Mouse (Mus musculus) hindbrain, embryonic 14.5 days (tissue): ENCODE results near the gene Esrrg. TPM values are rescaled to one million over a fixed set of nuclear protein-coding genes. Genes with fewer than 3 reads are reported as not detected.

ENCODE experiments used
- ATAC-seq: fragments of 200-750 bp; cut with Nextera tagmentation; 2 replicates; pipeline ENCODE4 v1.8.0; 2017; ENCODE audit warnings: moderate number of reproducible peaks, mild to moderate bottlenecking, moderate TSS enrichment, moderate library complexity; ENCODE audit not compliant: low FRiP score
- DNase-seq: peaks from one replicate; pipeline ENCODE4 v3.0.0-alpha.2; 2015; ENCODE audit warnings: low spot score
- H3K27ac ChIP-seq: fragments of 300-500 bp; sonication (generic); 2 replicates; pipeline ENCODE4 v1.5.1; 2014; ENCODE audit warnings: mild to moderate bottlenecking, moderate library complexity
- H3K27me3 ChIP-seq: fragments of 300-500 bp; sonication (generic); 2 replicates; pipeline ENCODE4 v1.6.1; 2014; ENCODE audit warnings: mild to moderate bottlenecking, low read length, mixed read lengths; ENCODE audit not compliant: control insufficient read depth, insufficient read depth
- H3K36me3 ChIP-seq: fragments of 300-500 bp; sonication (generic); replicated peaks from 2 replicates; pipeline ENCODE4 v1.6.1; 2014; ENCODE audit not compliant: control insufficient read depth, insufficient read depth
- H3K4me1 ChIP-seq: fragments of 300-500 bp; sonication (generic); replicated peaks from 2 replicates; pipeline ENCODE4 v1.6.1; 2014; ENCODE audit warnings: antibody characterized with exemption, low read length, mixed read lengths; ENCODE audit not compliant: control insufficient read depth, insufficient read depth
- H3K4me2 ChIP-seq: fragments of 300-500 bp; sonication (generic); replicated peaks from 2 replicates; pipeline ENCODE4 v1.6.1; 2014; ENCODE audit warnings: mild to moderate bottlenecking, moderate library complexity
- H3K4me3 ChIP-seq: fragments of 300-500 bp; sonication (generic); replicated peaks from 2 replicates; pipeline ENCODE4 v1.5.1; 2014; ENCODE audit warnings: mild to moderate bottlenecking, low read length
- H3K9ac ChIP-seq: fragments of 300-500 bp; sonication (generic); 2 replicates; pipeline ENCODE4 v1.6.1; 2014
- H3K9me3 ChIP-seq: fragments of 300-500 bp; sonication (generic); 2 replicates; pipeline ENCODE4 v1.6.1; 2016; ENCODE audit warnings: low read length; ENCODE audit not compliant: control insufficient read depth
- WGBS: fragments of 180-500 bp; shearing (Covaris S2); extraction: QIAGEN DNeasy Blood & Tissue Kit; methylation state at CpG from one replicate; pipeline ENCODE4 v1.1.7; 2014; 5-methylcytosine and 5-hydroxymethylcytosine counted together
- polyA plus RNA-seq: library from polyadenylated mRNA; unstranded; fragments of >200 nt; fragmentation: Nextera tagmentation; extraction: Ambion mirVana; gene quantifications from 2 replicates; pipeline ENCODE4 v1.2.1, GENCODE M21; 2014

Gene Esrrg
- polyA plus RNA-seq, 1 experiment from 2014 or later, result 46.8 TPM

GRCm38 (mm10) chr1:187803566-187803965 is 195.0 kb downstream of the Esrrg start:
- H3K4me3 ChIP-seq, result no peak overlapping the region
- no peaks in the 10 kb centered on the region for H3K36me3 ChIP-seq
- 30% methylated on average over 5 of the region's 5 CpGs for WGBS
- H3K27ac ChIP-seq, result no peak overlapping the region
- H3K9ac ChIP-seq, result no peak overlapping the region
- no peaks in the 10 kb centered on the region for H3K9me3 ChIP-seq
- H3K4me1 ChIP-seq, result peaks cover 7% of the 10 kb centered on the region; the same call in 1 of the 2 replicates
- no peak overlapping the region for H3K4me2 ChIP-seq
- H3K27me3 ChIP-seq, result no peaks in the 10 kb centered on the region
- ATAC-seq, result no peak
- no peak for DNase-seq

- ATAC-seq (no peak), DNase-seq (no peak)
- 7% methylated on average over 5 of the region's 5 CpGs for WGBS
Measured at GRCm38 (mm10) chr1:187803997-187804396, 195.4 kb downstream of the Esrrg start.

DNA sequence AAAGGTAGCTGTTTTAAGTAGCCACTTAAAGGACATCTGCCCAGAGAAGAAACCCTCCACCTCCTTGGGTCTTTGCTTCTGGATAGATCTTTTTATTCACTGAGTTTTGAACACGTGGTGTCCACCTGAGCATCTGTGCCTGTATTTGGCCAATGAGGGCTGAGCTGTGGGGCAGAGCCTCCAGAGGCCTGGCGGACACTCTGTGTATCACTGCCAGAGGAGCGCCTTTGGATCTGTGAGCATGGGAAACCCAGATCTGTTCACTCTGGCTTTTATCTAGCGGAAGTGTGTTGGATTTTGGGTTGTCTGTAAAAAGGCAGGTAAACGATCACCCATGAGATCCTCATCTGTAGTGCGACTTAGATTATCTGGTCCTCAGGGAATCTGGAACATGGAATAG is 196.4 kb downstream of the Esrrg start:
- DNase-seq, result no peak
- no peak for ATAC-seq
- Histone ChIP-seq H3K4me2 (no peak overlapping the region), H3K27ac (no peak overlapping the region), H3K9me3 (no peaks in the 10 kb centered on the region), H3K4me3 (no peak overlapping the region), H3K9ac (no peak overlapping the region), H3K36me3 (no peaks in the 10 kb centered on the region), H3K27me3 (no peaks in the 10 kb centered on the region), H3K4me1 (peaks cover 12% of the 10 kb centered on the region; the same call in 1 of the 2 replicates)
- 83% methylated on average over 6 of the region's 6 CpGs for WGBS

More at GRCm38 (mm10) chr1:187803997-187804396, 195.4 kb downstream of the Esrrg start:
- peaks cover 12% of the 10 kb centered on the region; the same call in 1 of the 2 replicates for H3K4me1 ChIP-seq
- no peaks in the 10 kb centered on the region for H3K36me3 ChIP-seq
- H3K4me3 ChIP-seq, result no peak overlapping the region
- no peak overlapping the region for H3K9ac ChIP-seq
- no peaks in the 10 kb centered on the region for H3K27me3 ChIP-seq
- H3K27ac ChIP-seq, result no peak overlapping the region
- no peak overlapping the region for H3K4me2 ChIP-seq
- H3K9me3 ChIP-seq, result no peaks in the 10 kb centered on the region

DNA sequence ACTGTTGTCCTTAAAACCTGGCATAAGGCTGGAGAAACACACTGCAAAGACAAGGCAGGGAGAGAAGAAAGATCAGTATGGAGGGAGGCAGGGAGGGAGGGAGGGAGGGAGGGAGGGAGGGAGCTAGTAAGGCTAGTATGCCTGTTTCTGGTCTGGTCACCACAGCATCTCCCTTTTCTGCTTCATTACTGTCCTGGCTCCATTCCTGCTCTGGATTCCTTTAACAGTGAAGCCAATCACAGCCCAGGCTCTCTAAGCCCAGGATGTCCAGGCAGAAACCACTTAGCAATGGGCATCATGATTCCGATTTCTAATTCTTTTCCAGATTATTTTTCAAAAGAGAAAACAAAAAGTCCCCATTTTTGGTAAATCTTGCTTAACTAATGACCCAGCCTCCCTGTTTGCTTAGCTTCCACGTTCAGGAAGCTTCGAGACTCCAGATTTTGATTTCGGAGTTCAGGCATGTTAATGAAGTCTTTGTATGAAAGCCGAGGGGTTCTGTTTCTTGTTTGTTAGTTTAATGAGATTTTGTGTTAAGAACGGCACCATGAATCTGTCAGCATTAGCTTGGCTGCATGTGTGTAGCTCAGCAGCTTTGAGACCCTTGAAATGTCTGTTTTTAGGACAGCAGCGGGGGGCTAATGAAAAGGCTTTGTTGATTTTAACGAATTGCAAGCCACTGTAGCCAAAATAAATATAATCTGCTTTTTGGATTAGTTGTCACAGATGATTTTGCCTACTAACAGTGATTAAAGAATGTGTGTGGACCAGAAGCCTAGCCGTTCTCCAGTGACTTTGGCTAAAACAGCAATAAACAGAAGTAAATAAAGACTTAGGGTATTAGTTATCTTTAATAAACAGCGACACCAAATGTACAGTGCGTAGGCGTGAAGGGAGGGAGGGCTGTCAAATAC is 199.1 kb downstream of the Esrrg start:
- DNase-seq (no peak), ATAC-seq (no peak)
- Histone ChIP-seq H3K27ac (no peak overlapping the region), H3K27me3 (no peaks in the 10 kb centered on the region), H3K4me3 (no peak overlapping the region), H3K4me2 (no peak overlapping the region), H3K9me3 (no peaks in the 10 kb centered on the region), H3K36me3 (no peaks in the 10 kb centered on the region), H3K9ac (no peak overlapping the region), H3K4me1 (peaks cover 12% of the 10 kb centered on the region; the same call in 1 of the 2 replicates)
- WGBS, result 43% methylated on average over 12 of the region's 12 CpGs

- H3K4me1 ChIP-seq, result peaks cover 12% of the 10 kb centered on the region; the same call in 1 of the 2 replicates
- ATAC-seq (no peak), DNase-seq (no peak)
- no peak overlapping the region for H3K27ac ChIP-seq
- WGBS, result 69% methylated on average over 5 of the region's 5 CpGs
- H3K4me3 ChIP-seq, result no peak overlapping the region
- no peaks in the 10 kb centered on the region for H3K27me3 ChIP-seq
- no peaks in the 10 kb centered on the region for H3K36me3 ChIP-seq
- no peaks in the 10 kb centered on the region for H3K9me3 ChIP-seq
- no peak overlapping the region for H3K9ac ChIP-seq
- H3K4me2 ChIP-seq, result no peak overlapping the region
Measured at GRCm38 (mm10) chr1:187808391-187808922, 199.9 kb downstream of the Esrrg start.

- Histone ChIP-seq H3K4me1 (peaks cover 12% of the 10 kb centered on the region; the same call in 1 of the 2 replicates), H3K9me3 (no peaks in the 10 kb centered on the region), H3K4me2 (no peak overlapping the region), H3K4me3 (no peak overlapping the region), H3K36me3 (no peaks in the 10 kb centered on the region), H3K9ac (no peak overlapping the region), H3K27ac (no peak overlapping the region), H3K27me3 (no peaks in the 10 kb centered on the region)
- DNase-seq, result no peak
- 84% methylated on average over 3 of the region's 3 CpGs for WGBS
- no peak for ATAC-seq
Measured at GRCm38 (mm10) chr1:187809546-187809945, 201.0 kb downstream of the Esrrg start.

DNA sequence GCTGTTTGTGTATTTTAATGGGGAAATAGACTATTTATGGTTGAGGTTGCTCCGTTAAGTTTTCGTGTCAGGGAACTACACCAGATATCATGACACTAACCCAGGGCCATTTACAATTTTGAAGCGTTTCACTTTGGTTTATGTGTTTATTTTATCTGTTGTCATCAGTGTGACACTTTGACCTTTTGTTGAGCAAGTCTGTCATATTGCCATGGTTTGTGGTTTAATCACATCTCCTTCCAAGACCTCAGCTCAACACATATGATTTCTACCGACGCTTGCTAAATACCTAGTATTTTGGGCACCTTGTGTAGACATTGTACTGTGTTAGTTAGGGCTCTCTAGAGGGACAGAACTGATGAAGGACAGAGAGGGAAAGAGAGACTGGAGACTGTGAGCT is 210.8 kb downstream of the Esrrg start:
- ATAC-seq (no peak), DNase-seq (no peak)
- H3K36me3 ChIP-seq, result no peaks in the 10 kb centered on the region
- 93% methylated on average over 5 of the region's 5 CpGs for WGBS
- H3K27ac ChIP-seq, result no peak overlapping the region
- H3K4me3 ChIP-seq, result no peak overlapping the region
- H3K27me3 ChIP-seq, result no peaks in the 10 kb centered on the region
- peaks cover 5% of the 10 kb centered on the region; the same call in 1 of the 2 replicates for H3K4me1 ChIP-seq
- no peak overlapping the region for H3K9ac ChIP-seq
- H3K4me2 ChIP-seq, result no peak overlapping the region
- H3K9me3 ChIP-seq, result no peaks in the 10 kb centered on the region

DNA sequence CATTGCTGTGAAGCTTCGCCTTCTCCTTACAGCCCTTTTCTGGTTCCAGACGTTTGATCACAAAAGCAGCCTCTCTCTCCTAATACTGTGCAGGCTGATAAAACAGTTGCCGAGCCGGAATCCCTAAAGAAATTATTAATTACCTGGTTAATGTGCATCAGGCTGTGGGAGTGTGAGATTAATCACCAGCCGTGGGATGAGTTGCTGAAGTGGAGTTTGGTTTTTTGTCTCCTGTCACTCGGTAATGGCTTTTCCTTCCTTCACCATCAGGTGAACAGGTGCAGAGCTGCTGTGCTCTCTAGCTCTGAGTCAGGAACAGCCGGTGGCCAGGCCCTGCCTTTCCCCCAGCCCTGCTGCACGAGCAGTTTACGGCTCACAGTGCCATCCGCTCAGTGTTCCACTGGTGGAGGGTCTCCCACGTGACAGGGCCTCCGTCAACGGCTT is 212.8 kb downstream of the Esrrg start:
- Histone ChIP-seq H3K27me3 (no peaks in the 10 kb centered on the region), H3K27ac (peak overlapping the region; percentile 61; the same call in 1 of the 2 replicates), H3K9me3 (no peaks in the 10 kb centered on the region), H3K4me1 (peaks cover 5% of the 10 kb centered on the region; the same call in 1 of the 2 replicates), H3K36me3 (no peaks in the 10 kb centered on the region), H3K9ac (no peak overlapping the region), H3K4me3 (no peak overlapping the region), H3K4me2 (no peak overlapping the region)
- ATAC-seq (peak; percentile 24; the same call in 1 of the 2 replicates), DNase-seq (no peak)
- WGBS, result 48% methylated on average over 13 of the region's 13 CpGs

DNA sequence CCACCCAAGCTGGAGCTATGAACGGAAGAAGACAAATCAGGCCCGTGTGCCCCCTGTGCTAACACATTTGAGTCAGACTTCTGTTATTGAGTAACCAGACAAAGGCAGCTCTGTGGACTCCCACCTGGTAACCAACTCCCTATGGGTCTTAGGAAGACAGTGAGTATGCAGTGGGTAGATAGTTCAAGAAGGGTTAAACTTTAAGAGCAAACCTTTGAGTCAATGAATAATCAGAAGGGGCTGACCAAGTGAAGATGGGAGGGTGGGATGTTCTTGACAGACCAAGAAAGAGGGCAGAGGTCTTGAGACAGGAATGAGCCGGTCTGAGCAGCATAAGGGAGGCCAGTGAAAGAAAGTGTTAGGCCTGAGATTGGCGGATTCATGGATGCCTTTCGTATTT is 214.8 kb downstream of the Esrrg start:
- H3K36me3 ChIP-seq, result no peaks in the 10 kb centered on the region
- peaks cover 5% of the 10 kb centered on the region; the same call in 1 of the 2 replicates for H3K4me1 ChIP-seq
- DNase-seq (no peak), ATAC-seq (no peak)
- H3K4me2 ChIP-seq, result no peak overlapping the region
- H3K27me3 ChIP-seq, result no peaks in the 10 kb centered on the region
- H3K27ac ChIP-seq, result no peak overlapping the region
- H3K4me3 ChIP-seq, result no peak overlapping the region
- H3K9me3 ChIP-seq, result no peaks in the 10 kb centered on the region
- 60% methylated on average over 5 of the region's 5 CpGs for WGBS
- H3K9ac ChIP-seq, result no peak overlapping the region
